Mouse (Mus musculus): ENCODE measurements at regions not wholly inside any gene's neighbourhood (a gene's known extent, or its start where the extent isn't known, plus 50 kb on each side); places are given as distances from the start of the nearest gene placed in this dataset.
A peak's percentile ranks its signal among the peaks of the same experiment; 100 is the strongest.

DNA sequence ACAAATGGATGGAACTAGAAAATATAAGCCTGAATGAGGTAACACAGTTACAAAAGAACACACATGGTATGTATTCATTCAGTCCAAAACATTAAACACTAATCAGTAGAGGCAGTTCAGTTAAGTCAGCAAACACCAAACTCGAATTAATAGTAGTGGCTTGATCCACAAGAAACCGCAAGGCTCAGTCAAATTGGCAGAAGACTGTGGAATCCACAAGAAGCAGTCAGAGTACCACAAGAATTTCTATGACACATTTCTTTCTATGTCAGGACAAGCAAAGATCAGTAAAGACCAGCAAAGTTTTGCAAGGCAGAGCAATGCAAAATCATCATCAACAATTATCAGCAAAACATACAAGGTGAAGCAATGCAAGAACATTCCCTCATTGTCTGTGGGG is 1373.9 kb upstream of the Zeb2 start:
- no peak for DNase-seq (ENCODE audit: low spot score in 2 of 2)

DNA sequence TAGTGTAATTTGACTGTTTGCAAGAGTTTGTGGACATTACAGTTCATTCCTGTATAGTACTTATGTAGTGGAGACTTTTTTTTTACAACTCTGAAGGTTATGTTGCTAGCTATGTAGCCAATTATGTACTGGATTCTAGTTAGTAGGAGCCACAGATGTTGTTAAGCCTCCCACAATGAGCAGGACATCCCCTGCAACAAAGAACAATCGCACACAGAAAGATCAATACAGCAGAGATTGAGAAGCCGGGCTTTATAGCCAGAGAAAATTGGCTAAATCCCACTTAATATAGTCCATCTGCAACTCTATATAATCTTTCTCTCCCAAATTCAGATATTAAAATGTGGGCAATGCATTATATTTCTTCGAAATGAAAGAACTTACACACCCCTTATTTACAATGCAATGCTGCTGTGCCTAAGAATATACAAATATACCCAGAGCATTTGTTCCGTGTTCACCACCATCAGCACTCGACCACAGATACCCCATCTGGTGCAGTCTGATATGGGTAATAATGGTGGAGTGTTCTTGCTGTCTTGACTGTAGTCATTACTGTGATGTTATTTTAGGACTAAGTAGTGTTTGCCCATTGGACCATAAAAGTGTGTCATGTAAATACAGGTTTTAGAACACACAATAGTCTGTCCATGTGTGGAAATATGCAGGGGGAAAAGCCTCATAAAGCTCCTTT is 1351.9 kb upstream of the Zeb2 start:
- DNase-seq (ENCODE audit: low spot score in 2 of 2): no peak

DNA sequence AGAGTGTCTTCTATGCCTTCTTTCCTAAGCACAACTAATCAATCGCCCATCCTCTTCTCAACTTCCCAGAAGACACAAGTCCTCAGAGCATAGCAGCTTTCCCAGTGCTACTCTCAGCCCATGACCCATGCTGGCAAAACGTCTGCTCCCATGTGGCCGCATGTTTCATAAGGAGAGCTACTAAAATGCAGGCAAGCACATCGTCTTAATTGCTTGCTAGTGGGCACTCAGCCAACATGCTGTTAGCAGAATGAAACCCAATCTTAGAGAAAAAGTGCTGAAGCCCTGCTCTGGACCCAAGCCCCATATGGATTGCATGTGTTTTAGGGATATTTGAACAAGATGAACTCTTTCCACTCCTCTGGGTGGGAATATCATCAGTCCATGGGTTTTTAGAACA is 1348.2 kb upstream of the Zeb2 start:
- no peak for DNase-seq (ENCODE audit: low spot score in 2 of 2)

GRCm38 (mm10) chr2:46464913-46465312 is 1347.7 kb upstream of the Zeb2 start:
- no peak for DNase-seq (ENCODE audit: low spot score in 2 of 2)

DNA sequence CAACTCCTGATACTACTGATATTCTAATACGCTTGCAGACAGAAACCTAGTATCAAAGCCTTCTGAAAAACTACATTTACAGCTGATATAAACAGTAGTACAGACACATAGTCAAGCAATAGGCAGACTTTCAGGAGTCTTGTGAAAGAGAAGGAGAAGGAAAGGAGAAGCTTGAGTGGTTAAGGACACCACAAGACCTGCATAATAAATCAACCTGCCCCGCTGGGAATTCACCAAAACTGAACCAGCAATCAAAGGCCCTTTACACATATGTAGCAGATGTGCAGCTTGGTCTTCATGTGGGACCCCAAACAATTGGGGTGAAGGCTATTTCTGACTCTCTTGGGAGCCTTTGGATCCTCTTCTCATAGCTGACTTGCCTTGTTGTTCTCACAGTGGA is 1345.5 kb upstream of the Zeb2 start:
- no peak for DNase-seq (ENCODE audit: low spot score in 2 of 2)

- no peak for DNase-seq (ENCODE audit: low spot score in 2 of 2)
These were observed 1333.5 kb upstream of the Zeb2 start for GRCm38 (mm10) chr2:46450698-46451097.

GRCm38 (mm10) chr2:46445306-46445705 is 1328.1 kb upstream of the Zeb2 start:
- no peak for DNase-seq (ENCODE audit: low spot score in 2 of 2)

- peak in 1 of 2 experiments; percentile 7 for DNase-seq (ENCODE audit: low spot score in 2 of 2)
These were observed 1326.5 kb upstream of the Zeb2 start for GRCm38 (mm10) chr2:46443686-46444180.

DNA sequence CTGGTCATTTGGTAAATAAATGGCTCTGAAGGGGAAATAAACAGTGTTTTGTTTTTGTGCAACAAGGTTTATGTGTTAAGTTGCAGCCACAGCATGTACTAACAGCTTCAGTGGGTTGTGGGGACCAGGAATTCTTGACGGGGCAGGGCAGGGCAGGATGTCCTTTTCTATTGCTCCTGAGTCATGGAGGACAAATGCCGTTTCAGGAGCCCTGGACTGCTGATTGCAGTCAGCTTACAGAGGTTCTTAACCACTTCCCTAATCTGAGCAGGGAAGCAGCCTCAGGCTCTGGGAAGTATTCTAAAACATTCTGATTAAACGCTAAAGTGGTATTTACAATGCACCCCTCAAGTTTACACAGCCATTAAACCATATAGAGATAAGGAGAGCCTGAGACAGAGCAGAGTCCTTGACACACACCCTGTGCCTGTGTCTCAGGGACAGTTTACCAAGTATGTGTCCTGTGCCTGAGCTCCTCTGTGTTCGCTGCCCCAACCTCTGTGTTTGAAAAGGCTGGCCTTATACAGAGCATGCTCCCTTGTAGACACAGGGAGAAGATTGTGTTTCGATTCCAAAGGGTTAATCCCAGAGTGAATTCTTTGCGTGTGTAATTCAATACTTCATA is 1326.0 kb upstream of the Zeb2 start:
- peak in 1 of 2 experiments; percentile 13 for DNase-seq (ENCODE audit: low spot score in 2 of 2)

DNA sequence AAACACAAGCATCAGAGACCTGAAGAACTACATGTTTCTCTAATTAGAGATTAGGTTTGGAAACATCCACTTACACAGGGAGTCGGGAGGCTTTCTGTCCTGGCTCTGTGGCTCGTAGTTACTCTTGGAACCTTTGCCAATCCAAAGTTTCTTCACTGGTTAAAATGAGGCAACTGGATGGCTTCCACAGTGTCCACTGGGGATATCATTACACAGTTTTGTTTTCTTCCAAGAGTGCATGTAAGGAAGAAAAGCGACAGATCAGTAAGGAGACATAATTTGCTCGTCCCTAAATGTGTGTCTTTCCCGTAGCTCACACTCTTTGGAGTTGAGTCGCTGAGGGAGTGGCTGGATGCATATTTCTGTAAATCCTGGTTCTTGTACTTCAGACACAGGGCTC is 1325.4 kb upstream of the Zeb2 start:
- no peak for DNase-seq (ENCODE audit: low spot score in 2 of 2)

- DNase-seq (ENCODE audit: low spot score in 2 of 2): no peak
These were observed 1324.7 kb upstream of the Zeb2 start for GRCm38 (mm10) chr2:46441927-46442326.

DNA sequence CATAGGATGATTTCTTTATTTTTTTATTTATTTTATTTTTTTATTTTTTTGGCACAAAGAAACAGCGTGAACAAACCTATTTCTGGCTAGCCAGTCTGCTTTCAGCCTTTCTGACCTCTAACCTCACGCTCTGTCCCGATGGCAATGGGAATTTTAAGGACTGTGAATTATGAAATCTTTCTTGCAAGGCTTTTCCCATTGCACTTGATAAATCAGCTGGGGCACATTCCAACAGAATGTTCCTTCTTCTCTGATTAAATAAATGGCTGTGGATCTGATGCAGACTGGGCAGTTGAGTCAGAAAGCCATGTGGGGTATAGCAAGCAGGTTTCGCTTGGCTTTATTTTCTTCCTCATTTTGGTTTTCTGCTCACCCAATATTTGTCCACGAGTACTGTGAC is 1324.2 kb upstream of the Zeb2 start:
- no peak for DNase-seq (ENCODE audit: low spot score in 2 of 2)

DNA sequence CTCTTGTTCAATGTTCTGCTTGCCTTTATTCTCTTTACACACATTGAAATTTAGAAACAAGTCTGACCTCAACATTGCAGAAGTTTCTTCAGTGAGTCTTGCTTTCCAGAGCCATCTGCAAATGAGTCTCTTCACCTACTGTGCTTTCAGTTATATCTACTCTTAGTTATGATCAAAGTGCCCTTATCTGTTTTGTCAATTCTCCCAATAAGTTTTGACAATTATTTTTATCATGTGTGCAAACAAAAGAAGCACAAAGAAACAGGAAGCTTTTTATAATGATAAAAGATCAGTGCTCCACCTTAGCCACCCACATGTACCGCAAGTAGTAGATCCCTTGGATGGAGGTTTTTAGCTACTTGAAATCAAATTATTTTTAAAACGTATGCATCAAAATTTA is 1322.8 kb upstream of the Zeb2 start:
- DNase-seq (ENCODE audit: low spot score in 2 of 2): no peak

- no peak for DNase-seq (ENCODE audit: low spot score in 2 of 2)
These were observed 1301.1 kb upstream of the Zeb2 start for GRCm38 (mm10) chr2:46418281-46418680.

GRCm38 (mm10) chr2:46402373-46403114 is 1285.3 kb upstream of the Zeb2 start:
- DNase-seq (ENCODE audit: low spot score in 2 of 2): no peak

DNA sequence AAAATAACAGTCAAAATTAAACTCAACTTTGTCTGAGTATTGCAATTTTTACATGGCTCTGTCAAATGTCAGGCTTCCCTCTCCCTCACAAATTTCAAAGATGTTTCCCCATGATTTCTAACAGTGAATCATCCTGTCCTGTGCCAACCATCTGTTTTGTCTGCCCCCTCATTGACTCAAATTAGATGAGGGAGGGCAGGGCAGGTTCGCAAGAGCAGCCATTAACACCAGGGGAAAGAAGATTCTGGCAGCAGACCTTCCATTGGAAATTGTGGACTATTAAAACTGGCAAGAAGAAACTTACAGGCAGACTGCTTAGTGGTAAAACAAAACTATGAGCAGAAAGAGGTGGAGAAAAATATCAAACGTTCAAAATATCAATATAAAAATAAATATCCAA is 1277.0 kb upstream of the Zeb2 start:
- DNase-seq (ENCODE audit: low spot score in 2 of 2): no peak

GRCm38 (mm10) chr2:46372847-46373461 is 1255.8 kb upstream of the Zeb2 start:
- DNase-seq (ENCODE audit: low spot score in 2 of 2): no peak

GRCm38 (mm10) chr2:46371755-46372154 is 1254.6 kb upstream of the Zeb2 start:
- DNase-seq (ENCODE audit: low spot score in 2 of 2): no peak

- no peak for DNase-seq (ENCODE audit: low spot score in 2 of 2)
These were observed 1253.8 kb upstream of the Zeb2 start for GRCm38 (mm10) chr2:46370949-46371348.

DNA sequence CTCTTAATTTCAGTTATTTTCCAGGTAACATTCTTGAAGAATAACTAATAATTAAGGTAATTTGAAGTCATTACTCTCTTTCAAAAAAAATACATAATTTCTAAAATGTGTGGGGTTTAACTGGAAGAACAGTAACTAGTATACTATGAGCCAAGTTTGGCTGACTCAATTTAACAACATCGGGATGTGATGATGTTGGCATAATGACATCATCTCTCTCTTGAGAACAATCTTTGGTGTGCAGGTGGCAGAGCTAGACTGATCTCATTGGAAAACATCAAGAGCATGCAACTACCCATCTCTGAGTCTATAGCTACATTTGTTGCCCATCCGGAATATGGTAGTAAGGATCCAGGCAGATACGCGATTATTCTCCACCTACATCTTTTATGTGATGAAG is 1251.7 kb upstream of the Zeb2 start:
- DNase-seq (ENCODE audit: low spot score in 2 of 2): no peak

DNA sequence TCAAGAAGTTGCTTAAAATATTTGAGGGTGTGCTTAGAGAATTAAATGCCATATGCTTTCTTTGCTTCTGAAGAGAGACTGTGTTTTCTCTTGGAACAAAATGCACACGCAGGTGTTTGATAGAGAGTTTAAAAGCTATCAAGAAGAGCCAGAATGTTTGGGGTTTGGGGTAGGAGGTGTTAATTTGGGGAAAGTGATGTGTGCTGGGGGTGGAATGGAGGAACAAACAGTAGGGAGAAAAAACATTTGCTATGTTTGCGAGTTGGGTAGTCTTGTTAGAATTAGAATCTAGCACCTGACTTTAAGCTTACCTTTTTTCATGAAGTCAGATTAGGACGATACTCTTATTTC is 1248.9 kb upstream of the Zeb2 start:
- DNase-seq (ENCODE audit: low spot score in 2 of 2): no peak
